Mouse (Mus musculus): ENCODE results near the gene Cxcl12.

The Cxcl12 gene

GRCm38 (mm10) chr6:117218442-117219299 lies 50.3 kb downstream of the Cxcl12 start:
- peak; percentile 62 for ATAC-seq (ENCODE audit: insufficient number of reproducible peaks, low FRiP score, low TSS enrichment)

DNA sequence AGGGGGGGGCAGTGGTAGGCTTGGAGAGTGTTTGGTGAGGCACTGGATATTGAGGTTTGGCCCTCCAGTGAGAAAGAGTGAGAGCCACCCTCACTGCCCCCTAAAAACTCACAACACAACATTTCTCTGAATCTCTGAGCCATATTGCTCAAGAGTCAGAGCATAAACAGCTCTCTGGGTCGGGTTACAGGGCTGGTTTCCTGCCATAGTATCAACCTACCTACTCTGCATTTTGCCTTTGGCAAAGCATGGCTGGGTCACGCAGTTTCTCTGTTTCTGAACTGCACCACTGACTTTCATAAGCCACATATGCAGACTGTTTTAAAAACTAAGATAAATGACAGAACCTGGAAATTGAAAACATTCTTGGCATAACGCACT lies 51.0 kb downstream of the Cxcl12 start:
- ATAC-seq (ENCODE audit: insufficient number of reproducible peaks, low FRiP score, low TSS enrichment) = 0 out of 2 replicates have a peak, but pooled peaks have one; percentile 8

- ATAC-seq (ENCODE audit: insufficient number of reproducible peaks, low FRiP score, low TSS enrichment) = no peak
These were observed 51.7 kb downstream of the Cxcl12 start for GRCm38 (mm10) chr6:117219911-117220481.

- no peak for ATAC-seq (ENCODE audit: insufficient number of reproducible peaks, low FRiP score, low TSS enrichment)
These were observed 52.6 kb downstream of the Cxcl12 start for GRCm38 (mm10) chr6:117220831-117221345.

Measured in cerebellum, adult (tissue).